ENCODE assay signal across 8 mouse cellular contexts in genomic region chr16:44745471-44745865, GRCm38 (mm10). TPM values are rescaled to one million over a fixed set of nuclear protein-coding genes. Genes with fewer than 3 reads are reported as not detected.
DNase-seq lines count a peak whose midpoint lies in the region; ATAC-seq and TF ChIP-seq lines count a peak whose summit lies in the region.

No protein-coding gene starts in this region.

- peak; percentile 27 for DNase-seq in gastrocnemius, adult 2 months
- no peak for DNase-seq in gastrocnemius, postnatal 10 days
- DNase-seq in forebrain, embryonic 10.5 days (ENCODE audit: extremely low spot score, low spot score), result no peak
- no peak for DNase-seq in liver, embryonic 13.5 days
- no peak for DNase-seq in ovary, postnatal 10 days (ENCODE audit: low spot score)
- no peak for DNase-seq in layer of hippocampus, adult 9-11 months
- DNase-seq in thymus, postnatal 36 days, result no peak

- H3K27ac ChIP-seq in gastrocnemius, adult 2 months, result peak overlapping the region; percentile 97
- H3K27ac ChIP-seq in forebrain, embryonic 10.5 days, result peak overlapping the region; percentile 97
- peak overlapping the region; percentile 91 for H3K27ac ChIP-seq in liver, embryonic 13.5 days

- 8% methylated on average over 14 of the region's 14 CpGs for WGBS in forebrain, embryonic 10.5 days
- 6% methylated on average over 14 of the region's 14 CpGs for WGBS in liver, embryonic 13.5 days (ENCODE audit: insufficient replicate concordance)

- H3K27me3 ChIP-seq in E14TG2a.4 (ENCODE audit: insufficient read depth, low read length), result no peaks in the 10 kb centered on the region; the same call in 1 of the 2 replicates
- H3K27me3 ChIP-seq in forebrain, embryonic 10.5 days (ENCODE audit: poor library complexity, severe bottlenecking), result no peaks in the 10 kb centered on the region
- H3K27me3 ChIP-seq in liver, embryonic 13.5 days, result no peaks in the 10 kb centered on the region

- no peaks in the 10 kb centered on the region for H3K9me3 ChIP-seq in E14TG2a.4 (ENCODE audit: low read length)
- no peaks in the 10 kb centered on the region for H3K9me3 ChIP-seq in forebrain, embryonic 10.5 days
- H3K9me3 ChIP-seq in liver, embryonic 13.5 days (replicated peaks), result no peaks in the 10 kb centered on the region

- H3K4me2 ChIP-seq in liver, embryonic 13.5 days, result peak overlapping the region; percentile 85

- intact Hi-C loops in gastrocnemius, adult 2 months (cut with DNase I), result loop anchor here (10.0 kb wide), 1 partner anchor 409 kb away; the partner anchor contains the start of genes Atg3 and Slc35a5

- no peak for TF ChIP-seq CTCF in gastrocnemius, adult 2 months (IDR thresholded peaks at IDR 0.05)
- TF ChIP-seq CTCF in E14TG2a.4 (conservative IDR thresholded peaks at IDR 0.05; ENCODE audit: low read length), result no peak

- ATAC-seq in liver, embryonic 13.5 days (ENCODE audit: low read depth), result peak; percentile 29

- peaks cover 21% of the 10 kb centered on the region for H3K4me1 ChIP-seq in E14TG2a.4 (replicated peaks; ENCODE audit: low read depth, low read length)
- peaks cover 20% of the 10 kb centered on the region for H3K4me1 ChIP-seq in forebrain, embryonic 10.5 days
- peaks cover 33% of the 10 kb centered on the region for H3K4me1 ChIP-seq in liver, embryonic 13.5 days (replicated peaks)

- peak overlapping the region; percentile 82 for H3K4me3 ChIP-seq in gastrocnemius, adult 2 months
- peak overlapping the region; percentile 89 for H3K4me3 ChIP-seq in E14TG2a.4 (replicated peaks; ENCODE audit: low read length)
- H3K4me3 ChIP-seq in forebrain, embryonic 10.5 days, result peak overlapping the region; percentile 84
- H3K4me3 ChIP-seq in liver, embryonic 13.5 days (replicated peaks), result peak overlapping the region; percentile 78

- peaks cover 26% of the 10 kb centered on the region for H3K36me3 ChIP-seq in E14TG2a.4 (ENCODE audit: insufficient read depth, low read length)
- peaks cover 17% of the 10 kb centered on the region for H3K36me3 ChIP-seq in forebrain, embryonic 10.5 days (replicated peaks)
- peaks cover 16% of the 10 kb centered on the region for H3K36me3 ChIP-seq in liver, embryonic 13.5 days

- H3K9ac ChIP-seq in liver, embryonic 13.5 days, result peak overlapping the region; percentile 84

RNA-seq across cellular contexts. Expression of gene Gtpbp8, which starts 0.7 kb away (rescaled TPM):
- 10 to 100 TPM in 1 of 2 experiments, 1 to 10 TPM in 1; 8.3 to 10.5 TPM for total RNA-seq in gastrocnemius, adult 2 months (2021)
- total RNA-seq in gastrocnemius, postnatal 10 days (2021), result 10 to 100 TPM; 13.0 to 13.2 TPM
- 31.9 and 32.4 TPM in 2 replicates for polyA plus RNA-seq in forebrain, embryonic 10.5 days (2016; fragmentation: Nextera tagmentation; extraction: Ambion mirVana)
- polyA plus RNA-seq in liver, embryonic 13.5 days (2015; fragmentation: Nextera tagmentation; extraction: Ambion mirVana), result 24.0 and 26.4 TPM in 2 replicates

RNA-seq across cellular contexts. Expression of gene Cd200r1, which starts 20.1 kb away (rescaled TPM):
- under 1 TPM in 1 of 2 experiments, not detected in 1; 0.11 TPM for total RNA-seq in gastrocnemius, adult 2 months (2021)
- total RNA-seq in gastrocnemius, postnatal 10 days (2021), result under 1 TPM; 0.28 to 0.70 TPM
- 0.27 and 0.47 TPM in 2 replicates for polyA plus RNA-seq in forebrain, embryonic 10.5 days (2016; fragmentation: Nextera tagmentation; extraction: Ambion mirVana)
- polyA plus RNA-seq in liver, embryonic 13.5 days (2015; fragmentation: Nextera tagmentation; extraction: Ambion mirVana), result 3.2 and 4.0 TPM in 2 replicates

RNA-seq across cellular contexts. Expression of gene Nepro, which starts 21.4 kb away (rescaled TPM):
- total RNA-seq in gastrocnemius, adult 2 months (2021), result 1 to 10 TPM; 3.2 to 3.4 TPM
- 1 to 10 TPM; 4.4 to 5.6 TPM for total RNA-seq in gastrocnemius, postnatal 10 days (2021)
- polyA plus RNA-seq in forebrain, embryonic 10.5 days (2016; fragmentation: Nextera tagmentation; extraction: Ambion mirVana), result 15.4 and 17.1 TPM in 2 replicates
- polyA plus RNA-seq in liver, embryonic 13.5 days (2015; fragmentation: Nextera tagmentation; extraction: Ambion mirVana), result 3.8 and 4.1 TPM in 2 replicates
